Mouse (Mus musculus) right cerebral cortex, postnatal 10 days (tissue): ENCODE results near the gene Il6st.

Experiments used
- DNase-seq, 2 experiments: peaks; one replicate each; pipeline ENCODE4 v3.0.0; 2021; ENCODE audit warnings: low spot score in 2 of 2

Il6st gene

DNA sequence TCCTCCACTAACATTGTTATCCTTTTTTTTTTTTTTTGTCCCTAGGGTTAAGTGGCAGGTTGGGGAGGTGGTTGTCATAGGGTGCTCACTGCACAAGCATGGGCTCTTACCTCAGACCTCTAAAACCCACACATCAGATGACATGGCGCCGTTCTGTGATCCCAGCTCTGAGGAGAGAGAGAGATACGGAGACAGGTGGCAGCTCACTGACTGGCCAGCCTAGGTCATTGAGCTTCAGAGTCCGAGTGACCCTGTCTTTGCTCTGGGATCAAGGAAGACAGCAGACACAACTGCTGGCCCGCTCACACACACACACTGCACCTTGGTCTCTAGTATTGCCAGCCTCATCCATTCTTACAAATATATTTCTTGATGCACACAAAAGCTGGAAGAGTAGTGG is 18.7 kb downstream of the Il6st start:
- DNase-seq: no peak

DNA sequence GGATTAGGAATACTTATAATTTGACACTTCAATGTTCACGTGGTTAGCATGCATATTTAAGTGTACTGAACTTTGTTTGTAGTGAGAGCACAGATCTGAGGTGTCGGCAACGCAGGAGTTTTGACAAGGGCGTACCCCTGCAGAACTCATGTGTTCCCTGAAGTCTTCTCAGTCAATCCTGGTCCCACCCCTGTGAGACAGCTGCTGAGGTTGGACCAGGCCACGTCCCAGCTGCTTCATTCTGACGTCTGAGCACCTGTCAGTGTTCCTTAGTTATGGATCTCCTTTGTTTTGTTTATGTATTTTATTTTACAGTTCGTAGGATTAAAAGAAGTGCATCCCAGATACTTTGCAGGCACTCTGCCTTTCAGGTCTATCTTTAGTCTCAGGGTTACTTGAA is 19.1 kb downstream of the Il6st start:
- DNase-seq: no peak

DNA sequence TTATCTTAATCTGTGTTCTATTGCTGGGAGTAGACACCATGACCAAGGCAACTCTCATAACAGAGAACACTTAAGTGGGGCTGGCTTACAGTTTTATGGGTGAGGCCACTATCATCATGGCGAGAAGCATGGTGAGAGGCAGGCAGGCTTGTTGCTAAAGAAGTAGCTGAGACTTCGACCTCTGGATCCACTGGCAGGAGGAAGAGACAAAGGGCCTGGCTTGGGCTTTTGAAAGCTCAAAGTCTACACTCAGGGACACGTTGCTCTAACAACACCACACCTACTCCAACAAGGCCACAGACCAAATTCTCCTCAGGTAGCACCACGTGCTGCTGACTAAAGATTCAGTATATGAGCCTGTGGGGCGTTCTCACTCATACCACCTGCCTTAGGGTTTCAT is 22.4 kb downstream of the Il6st start:
- DNase-seq: no peak

DNA sequence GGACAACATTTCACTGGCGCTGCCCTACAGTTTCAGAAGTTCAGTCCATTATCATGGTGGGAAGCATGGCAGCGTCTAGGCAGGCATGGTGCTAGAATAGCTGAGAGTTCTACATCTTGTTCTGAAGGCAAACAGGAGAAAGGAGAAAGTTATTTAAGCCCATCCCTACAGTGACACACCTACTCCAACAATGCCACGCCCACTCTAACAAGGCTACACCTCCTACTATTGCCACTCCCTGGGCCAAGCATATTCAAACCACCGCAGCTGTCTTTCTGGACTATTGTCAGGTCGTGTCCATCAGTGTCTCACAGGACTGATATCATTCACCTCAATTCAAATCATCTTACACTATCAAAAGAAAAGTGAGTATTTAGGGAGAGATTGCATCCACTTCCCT is 22.8 kb downstream of the Il6st start:
- DNase-seq: no peak

DNA sequence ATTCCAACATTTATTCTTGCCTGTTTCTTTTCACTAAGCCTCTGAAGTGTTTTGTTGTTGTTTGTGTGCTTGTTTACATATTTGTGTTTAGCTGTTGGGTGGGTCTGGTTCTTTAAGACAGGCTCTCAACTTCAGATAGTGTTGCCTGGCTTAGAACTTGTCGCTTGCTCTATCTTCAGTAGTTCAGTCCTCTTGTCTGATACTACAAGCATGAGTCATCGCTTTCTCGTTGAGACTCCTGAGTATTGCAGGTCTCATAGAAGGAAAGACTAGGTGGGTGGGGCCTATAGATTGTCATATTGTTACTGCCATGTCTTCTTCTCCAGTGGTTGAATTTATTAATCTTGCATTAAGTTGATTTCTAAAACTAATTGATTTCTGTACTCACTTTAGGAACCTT is 26.2 kb downstream of the Il6st start:
- no peak for DNase-seq

DNA sequence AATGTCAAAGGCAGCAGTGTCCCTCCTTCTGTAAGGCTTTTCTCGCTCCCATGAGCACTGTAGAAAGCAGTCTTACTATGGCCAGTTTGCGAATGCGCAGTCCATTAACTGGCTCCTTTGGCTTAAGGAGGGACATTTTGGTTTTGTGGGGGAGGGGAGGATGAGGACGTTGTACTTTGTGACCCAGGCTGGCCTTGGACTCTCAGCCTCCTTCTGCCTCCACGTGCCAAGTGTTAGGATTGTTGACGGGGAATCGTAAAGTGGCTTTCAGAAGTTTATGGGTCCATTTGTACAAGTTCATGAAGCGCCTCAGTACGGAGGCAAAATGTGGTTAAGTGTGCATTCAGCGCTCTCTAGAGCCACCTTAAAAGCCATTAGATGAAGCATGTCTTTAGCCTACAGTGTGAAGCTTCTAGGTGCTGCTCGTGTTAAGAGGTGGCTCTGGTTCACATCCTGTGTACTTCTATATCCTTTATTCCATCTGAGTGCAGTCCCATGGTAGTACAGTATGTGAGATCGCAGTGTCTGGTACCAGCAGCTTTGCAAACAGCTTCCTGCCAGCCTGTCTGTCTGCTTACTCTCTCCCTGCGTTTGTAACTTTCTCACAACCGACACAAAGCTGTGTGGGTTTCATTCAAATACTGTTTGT is 27.9 kb downstream of the Il6st start:
- DNase-seq: no peak

DNA sequence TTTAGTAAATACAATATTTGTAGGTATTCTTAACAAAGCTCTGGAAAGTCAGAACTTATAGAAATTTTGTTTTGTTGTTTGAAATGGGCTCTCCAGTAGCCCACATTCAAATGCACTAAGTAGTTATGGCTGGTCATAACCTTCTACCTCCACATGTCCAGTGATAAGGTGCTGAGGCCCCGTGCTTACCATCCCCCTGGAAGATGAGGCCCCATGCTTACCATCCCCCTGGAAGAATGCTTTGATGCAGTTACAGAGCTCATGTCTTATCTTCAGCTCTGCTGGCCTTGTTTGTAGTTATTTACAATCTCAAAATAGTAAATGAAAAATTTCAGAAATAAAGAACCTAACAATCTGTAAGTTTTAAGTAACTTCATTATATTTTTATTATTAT is 28.4 kb downstream of the Il6st start:
- no peak for DNase-seq

DNA sequence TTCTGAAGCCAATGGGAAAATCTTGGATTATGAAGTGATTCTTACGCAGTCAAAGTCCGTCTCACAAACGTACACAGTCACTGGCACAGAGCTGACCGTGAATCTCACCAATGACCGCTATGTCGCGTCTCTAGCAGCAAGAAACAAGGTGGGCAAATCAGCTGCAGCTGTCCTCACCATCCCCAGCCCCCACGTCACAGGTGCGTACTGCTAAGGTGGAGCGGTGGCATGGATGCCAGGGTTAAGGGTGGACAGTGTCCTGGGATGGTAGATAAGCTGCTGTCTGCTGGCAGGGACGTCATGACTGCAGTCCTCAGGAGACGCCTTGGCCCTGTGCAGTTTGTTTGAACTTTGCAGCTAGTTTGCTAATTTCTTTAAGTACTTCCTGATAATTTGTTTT is 30.7 kb downstream of the Il6st start:
- no peak for DNase-seq

DNA sequence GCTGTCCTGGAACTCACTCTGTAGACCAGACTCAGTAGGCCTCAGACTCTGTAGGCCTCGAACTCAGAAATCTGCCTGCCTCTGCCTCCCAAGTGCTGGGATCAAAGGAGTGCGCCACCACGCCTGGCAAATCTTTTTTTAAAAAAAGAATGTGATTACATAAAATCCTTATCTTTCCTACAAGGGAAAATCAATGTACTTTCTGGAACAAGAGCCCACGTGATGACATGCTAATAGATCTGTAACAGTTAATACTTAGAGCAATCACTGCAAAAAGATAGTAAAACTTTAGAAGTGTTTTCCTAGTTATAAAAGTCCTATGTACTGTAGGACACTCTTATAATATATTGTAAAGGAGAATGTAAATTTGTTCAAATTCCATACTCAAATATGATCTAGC is 36.2 kb downstream of the Il6st start:
- DNase-seq: no peak

DNA sequence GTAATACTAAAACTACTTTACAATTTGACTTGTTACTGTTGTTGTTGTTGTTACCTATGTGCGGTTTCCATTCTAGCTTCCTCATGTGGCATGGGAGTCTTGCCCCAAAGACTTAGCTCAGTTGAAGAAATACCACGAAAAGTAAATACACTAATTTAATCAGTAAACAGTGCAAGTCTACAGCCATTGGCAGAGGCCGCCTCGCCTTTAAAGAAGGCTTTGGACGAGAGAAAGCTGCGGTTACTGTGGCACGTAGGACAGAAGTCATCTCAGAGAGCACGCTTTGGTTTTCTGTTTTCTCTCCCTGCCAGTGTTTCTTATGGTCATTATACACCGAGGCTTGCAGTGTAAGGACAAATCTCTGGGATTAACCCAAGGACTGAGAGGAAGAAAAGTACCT is 36.6 kb downstream of the Il6st start:
- no peak for DNase-seq

DNA sequence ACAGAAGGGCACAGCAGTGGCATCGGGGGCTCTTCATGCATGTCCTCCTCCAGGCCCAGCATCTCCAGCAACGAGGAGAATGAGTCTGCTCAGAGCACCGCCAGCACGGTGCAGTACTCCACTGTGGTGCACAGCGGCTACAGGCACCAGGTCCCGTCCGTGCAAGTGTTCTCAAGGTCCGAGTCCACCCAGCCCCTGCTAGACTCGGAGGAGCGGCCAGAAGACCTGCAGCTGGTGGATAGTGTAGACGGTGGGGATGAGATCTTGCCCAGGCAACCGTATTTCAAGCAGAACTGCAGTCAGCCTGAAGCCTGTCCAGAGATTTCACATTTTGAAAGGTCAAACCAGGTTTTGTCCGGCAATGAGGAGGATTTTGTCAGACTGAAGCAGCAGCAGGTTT is 40.0 kb downstream of the Il6st start:
- no peak for DNase-seq

DNA sequence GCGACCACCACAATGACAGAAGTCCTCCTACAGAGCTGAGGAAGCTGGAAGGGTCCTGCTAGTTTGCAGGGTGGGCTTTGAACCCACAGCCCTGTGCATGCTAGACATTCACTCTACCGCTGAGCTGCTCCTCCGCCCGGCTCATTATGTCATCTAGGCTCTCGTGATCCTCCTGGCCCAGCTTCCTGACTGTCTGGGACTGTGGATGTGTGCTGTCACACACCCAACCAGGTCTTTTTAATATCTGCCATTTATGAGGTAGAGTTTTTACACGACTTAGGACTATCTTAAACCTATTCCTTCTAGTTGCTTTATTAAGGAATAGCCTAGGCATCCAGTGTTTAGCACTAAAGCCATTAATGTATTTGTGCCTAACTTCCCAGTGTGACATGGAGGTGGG is 41.6 kb downstream of the Il6st start:
- no peak for DNase-seq

DNA sequence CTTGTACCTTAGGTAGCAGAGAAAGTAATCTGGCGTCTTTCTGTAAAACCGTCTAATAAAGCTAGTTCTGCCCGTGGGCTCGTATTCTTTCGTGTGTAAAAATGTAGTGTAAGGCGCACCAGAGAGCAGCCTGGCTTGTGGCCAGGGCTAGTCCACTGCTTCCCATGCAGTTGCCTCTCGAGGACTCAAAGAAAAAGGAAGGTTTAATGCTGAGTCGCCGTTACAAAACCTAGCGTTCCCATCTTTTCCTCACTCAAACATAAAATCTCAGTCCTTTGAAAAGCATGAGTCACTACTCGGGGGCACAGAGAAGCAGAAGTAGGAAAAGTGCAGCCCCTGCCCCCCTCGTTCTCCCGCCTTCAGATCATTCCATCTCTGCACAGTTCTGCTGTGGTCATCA is 42.9 kb downstream of the Il6st start:
- DNase-seq: peak in 1 of 2 experiments; percentile 37

DNA sequence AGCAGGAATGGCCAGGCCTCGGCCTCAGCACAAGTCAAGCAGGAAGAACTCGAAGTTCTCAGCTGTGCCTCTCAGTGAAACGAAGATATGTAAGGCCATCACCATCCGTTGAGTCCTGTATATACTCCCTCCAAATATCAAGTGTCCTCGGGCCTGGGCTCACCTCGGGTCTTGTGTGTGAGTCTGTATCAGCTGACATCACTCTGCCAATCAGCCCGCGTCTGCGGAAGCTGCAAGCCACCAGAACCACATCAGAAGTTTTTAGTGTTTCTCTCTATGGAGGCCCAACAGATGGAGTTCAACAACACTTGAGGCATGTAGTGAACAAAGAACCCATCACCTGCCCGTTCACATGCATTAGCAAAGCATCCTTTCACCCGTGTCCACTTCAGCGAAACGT is 43.8 kb downstream of the Il6st start:
- DNase-seq: no peak

DNA sequence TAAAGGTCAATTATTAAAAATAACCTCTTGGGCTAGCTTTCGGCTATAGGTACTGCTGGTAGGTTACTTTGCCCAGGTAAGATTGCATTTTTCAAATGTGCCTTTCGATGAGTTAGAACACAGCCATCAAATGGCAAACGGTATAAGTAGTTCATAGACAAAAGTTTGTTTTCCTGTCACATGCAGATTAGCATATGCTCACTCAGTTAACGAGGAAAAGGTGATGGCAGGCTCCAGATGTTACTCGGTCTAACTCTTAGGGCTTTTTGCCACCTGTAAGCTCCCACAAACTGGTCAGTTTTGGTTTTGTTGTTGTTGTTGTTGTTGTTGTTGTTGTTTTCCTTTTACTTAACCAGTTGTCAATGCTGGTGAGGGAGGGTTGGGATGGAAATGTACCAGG is 44.6 kb downstream of the Il6st start:
- no peak for DNase-seq

DNA sequence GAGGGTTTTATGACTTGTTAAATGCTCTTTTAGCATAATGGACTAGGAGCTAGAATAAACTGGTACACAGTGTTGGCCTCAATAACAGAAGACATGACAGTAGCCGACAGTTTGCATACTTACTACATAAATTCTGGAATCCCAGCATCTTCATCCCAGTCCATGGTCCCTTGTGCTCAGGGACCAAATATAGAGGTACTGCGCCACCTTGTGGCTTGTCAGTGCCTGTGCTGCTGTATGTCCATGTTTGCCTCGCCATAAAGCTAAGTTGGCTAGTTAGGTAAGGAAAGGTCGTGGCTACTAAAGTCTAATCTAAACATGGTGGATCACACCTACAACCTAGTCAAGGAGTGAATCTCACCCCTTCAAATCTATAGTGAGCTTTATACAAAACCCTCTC is 45.6 kb downstream of the Il6st start:
- peak; percentile 52 to 70 for DNase-seq

DNA sequence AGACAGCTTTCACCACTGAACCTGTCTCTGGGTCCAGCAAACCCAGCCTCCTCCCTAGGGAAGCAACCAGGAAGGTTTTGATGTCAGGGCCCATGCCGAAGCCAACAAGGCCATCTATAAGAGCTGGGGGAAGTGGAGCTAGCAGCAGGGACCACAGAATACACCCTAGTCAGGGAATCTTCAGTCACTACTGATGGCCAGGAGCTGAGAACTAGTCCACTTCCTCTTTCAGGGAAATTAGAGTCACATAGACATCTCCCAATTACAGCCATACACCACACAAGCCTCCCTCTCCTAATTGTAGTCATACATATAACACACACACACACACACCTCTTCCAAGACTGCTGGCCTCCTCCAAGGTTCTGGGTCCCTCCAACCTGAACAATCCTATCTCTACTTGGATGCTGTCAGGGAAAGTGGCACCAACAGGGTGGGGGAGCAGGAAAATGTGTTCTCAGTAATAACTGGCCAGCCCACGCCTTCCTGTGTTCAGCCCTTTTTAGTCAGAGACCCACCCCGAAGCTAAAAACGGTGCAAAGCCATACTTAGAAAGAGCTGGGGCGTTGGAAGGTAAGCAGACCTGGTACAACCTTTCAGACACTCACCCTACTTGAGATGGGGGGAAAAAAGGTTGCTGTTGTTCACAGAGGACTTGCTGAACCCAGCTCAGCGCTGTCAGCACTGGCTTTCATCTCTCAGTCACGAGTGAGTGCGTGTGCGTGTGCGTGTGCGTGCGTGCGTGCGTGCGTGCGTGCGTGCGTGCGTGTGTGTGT is 46.8 kb downstream of the Il6st start:
- DNase-seq: no peak

DNA sequence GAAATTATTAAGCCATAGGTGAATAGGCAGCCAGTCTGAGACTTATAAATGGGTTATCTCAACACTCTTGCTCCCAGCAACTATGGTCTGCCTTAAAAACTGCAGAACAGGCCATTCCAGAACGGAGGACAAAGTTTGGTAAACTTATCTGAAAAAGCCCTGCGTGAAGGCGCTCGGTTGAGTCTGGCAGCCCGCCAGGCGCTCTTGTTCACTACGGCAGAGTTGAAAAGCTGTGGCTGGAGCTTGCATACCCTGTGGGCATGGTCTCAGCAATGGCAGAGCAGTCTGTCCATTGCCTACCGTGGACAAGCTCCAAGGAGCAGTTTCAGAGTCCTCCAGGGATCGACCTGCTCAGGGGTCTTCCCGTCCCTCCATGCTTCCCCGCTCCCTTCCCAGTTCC is 47.4 kb downstream of the Il6st start:
- peak; percentile 40 to 50 for DNase-seq

DNA sequence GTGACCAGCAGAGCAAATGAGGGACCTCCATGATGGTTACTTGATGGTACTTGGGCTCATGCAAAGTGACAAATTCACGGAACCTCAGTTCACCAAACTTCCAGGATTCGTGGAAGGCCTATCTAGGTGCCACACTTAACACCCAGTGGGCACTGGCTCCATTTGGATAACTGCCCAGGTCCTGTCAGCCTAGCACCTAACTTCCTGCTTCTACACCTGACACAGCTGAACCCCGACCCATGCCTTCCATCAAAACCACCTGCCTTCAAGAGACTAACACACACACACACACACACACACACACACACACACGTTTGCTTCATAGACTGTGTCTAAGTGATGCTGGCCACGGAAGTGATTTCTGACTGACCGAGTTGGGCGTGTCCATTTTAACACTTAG is 47.9 kb downstream of the Il6st start:
- no peak for DNase-seq

DNA sequence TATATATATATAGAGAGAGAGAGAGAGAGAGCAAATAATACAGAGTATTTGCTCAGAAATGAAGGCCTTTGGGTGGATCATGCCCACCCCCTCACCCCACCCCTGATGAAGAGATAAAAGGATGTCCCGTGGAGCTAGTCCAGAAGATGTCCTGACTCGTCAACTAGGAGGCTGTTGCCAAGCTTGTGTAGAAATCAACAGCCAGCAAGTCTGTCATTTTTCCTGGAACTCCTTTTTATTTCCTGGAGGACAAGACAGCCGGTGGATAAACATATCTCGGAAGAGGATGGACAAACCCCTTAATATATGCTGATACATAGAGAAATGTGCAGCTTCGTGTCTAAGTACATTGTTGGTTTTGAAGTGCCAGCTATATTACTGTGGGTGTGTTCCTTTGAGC is 49.0 kb downstream of the Il6st start:
- no peak for DNase-seq

DNA sequence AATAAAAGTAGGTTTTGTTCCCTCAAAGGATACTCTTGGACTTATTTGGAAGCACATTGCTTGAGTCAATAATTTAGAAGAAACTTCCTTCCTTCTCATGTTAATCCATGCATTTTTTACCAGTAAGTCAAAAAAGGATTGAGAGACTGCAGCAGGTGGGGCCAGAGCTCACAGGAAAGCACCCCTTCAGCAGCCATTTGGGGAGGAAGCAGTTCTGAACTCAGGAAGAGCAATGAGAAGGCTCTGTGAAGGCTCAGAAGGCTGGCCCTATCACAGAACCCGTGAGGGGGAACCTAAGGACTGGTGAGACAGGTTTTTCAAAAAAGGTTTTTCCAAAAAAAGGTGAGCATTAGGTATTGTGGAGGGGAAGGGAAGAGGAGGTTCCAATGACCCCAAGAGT is 50.7 kb downstream of the Il6st start:
- no peak for DNase-seq

DNA sequence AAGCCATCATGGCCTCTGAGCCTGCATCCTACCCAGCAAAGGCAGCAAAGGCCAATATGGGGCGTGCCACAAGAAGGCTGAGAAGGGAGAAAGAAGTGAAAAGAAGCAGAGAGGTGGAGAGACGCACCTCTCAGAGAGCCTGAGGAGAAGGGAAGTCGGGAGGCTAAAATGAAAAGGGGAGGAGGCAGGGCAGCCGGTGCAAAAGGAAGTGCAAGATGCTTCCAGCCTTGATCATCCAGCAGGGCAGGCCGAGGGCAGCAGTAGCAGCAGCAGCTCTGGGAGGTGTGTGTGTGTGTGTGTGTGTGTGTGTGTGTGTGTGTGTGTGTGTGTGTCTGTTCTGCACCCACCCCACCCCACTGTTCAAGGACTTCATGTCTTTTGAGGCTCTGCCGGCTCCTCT is 58.4 kb downstream of the Il6st start:
- no peak for DNase-seq

DNA sequence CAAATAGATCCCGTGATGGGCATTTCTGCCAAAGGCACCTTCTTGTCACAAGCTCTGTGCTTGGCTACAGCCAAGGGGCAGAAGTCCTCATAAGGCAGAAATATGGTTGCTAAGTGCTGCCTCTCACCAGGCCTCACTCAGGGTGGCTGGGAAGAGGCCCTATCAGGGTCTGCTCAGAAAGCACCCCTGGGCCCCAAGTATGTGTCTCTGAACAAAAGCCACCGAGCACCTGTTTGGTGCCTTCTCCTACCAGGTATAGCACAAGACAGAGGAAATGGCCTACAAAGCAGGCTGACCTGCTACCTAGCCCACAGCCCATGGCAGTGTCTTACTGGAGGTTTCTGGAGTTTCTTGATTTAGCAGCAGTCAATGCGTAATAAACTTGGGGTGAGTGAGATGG is 59.0 kb downstream of the Il6st start:
- DNase-seq: no peak
